Comparison of ENCODE assay signal across 8 mouse cellular contexts in the genomic region with DNA sequence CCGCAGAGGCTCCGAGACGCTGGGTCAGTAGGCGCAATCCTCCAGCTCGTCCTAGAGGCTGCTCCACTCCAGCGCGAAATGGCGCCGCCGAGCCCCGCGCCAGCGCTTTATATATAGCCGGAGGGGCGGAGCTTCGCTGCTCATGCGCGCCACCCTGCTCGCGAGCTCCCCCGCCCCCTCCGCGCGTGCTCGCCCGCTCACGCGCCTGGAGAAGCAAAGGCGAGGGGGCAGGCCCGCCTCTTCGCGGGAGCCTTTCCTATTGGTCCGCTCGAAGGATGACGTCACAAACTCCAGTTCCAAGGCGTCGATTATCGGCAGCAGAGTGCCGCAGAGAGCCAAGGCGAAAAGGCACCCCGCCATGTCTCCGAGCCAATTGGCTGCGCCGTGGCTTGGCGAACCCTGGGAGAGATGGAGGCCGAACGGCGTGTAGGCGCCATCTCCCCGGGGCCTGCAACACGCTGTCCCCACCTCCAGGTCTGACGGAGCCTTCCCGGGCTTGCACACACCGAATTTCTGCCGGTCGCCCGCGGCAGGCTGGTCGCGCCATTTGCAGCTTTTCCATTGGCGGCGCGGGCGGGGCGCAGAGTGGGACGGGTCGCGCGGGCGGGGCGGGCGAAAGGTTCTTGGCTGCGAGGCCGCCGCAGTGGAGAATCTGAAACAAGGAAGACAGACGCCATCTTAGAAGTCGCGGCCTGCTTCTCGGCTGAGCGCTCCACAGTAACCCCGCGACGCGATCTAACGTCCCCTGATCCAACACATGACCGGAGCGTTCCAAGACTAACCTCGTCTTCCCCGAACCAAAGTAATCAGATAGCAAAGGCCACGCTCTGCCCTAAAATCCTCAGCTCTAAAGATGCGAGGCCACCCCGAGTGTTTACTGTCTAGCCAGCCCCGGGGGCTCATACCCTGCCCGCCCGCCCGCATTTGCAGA. TPM values are rescaled to one million over a fixed set of nuclear protein-coding genes. Genes with fewer than 3 reads are reported as not detected.
DNase-seq lines count a peak whose midpoint lies in the region; ATAC-seq lines count a peak whose summit lies in the region.

A gene (plus strand): TSS at position 293 of the 931 bp plus-strand sequence.

- no peaks in the 10 kb centered on the region for H3K9me3 ChIP-seq in heart, embryonic 13.5 days
- no peaks in the 10 kb centered on the region for H3K9me3 ChIP-seq in liver, embryonic 12.5 days (replicated peaks)
- H3K9me3 ChIP-seq in stomach, embryonic 15.5 days: no peaks in the 10 kb centered on the region

- peak within 1 kb of the TSS; percentile 100 for H3K9ac ChIP-seq in heart, embryonic 13.5 days
- peak within 1 kb of the TSS; percentile 99 for H3K9ac ChIP-seq in liver, embryonic 12.5 days
- H3K9ac ChIP-seq in stomach, embryonic 15.5 days: peak within 1 kb of the TSS; percentile 89

- H3K4me1 ChIP-seq in brown adipose tissue, adult 24 weeks (ENCODE audit: control insufficient read depth, insufficient read depth, insufficient read length, low read length): peaks cover 5% of the 10 kb centered on the region
- peaks cover 40% of the 10 kb centered on the region for H3K4me1 ChIP-seq in heart, embryonic 13.5 days
- peaks cover 66% of the 10 kb centered on the region for H3K4me1 ChIP-seq in liver, embryonic 12.5 days
- H3K4me1 ChIP-seq in stomach, embryonic 15.5 days: peaks cover 32% of the 10 kb centered on the region

- no peaks in the 10 kb centered on the region for H3K27me3 ChIP-seq in heart, embryonic 13.5 days (replicated peaks)
- no peaks in the 10 kb centered on the region for H3K27me3 ChIP-seq in liver, embryonic 12.5 days (replicated peaks)
- no peaks in the 10 kb centered on the region for H3K27me3 ChIP-seq in stomach, embryonic 15.5 days (replicated peaks)

- WGBS in heart, embryonic 13.5 days: under 1% methylated on average over 96 of the region's 96 CpGs
- under 1% methylated on average over 96 of the region's 96 CpGs for WGBS in liver, embryonic 12.5 days (ENCODE audit: insufficient replicate concordance)
- under 1% methylated on average over 96 of the region's 96 CpGs for WGBS in stomach, embryonic 15.5 days

- H3K36me3 ChIP-seq in heart, embryonic 13.5 days: peaks cover 47% of the 10 kb centered on the region
- peaks cover 46% of the 10 kb centered on the region for H3K36me3 ChIP-seq in liver, embryonic 12.5 days
- H3K36me3 ChIP-seq in stomach, embryonic 15.5 days: peaks cover 31% of the 10 kb centered on the region

- H3K4me2 ChIP-seq in heart, embryonic 13.5 days: peak within 1 kb of the TSS; percentile 100
- peak within 1 kb of the TSS; percentile 95 for H3K4me2 ChIP-seq in liver, embryonic 12.5 days
- H3K4me2 ChIP-seq in stomach, embryonic 15.5 days: peak within 1 kb of the TSS; percentile 79

- ATAC-seq in heart, embryonic 13.5 days (ENCODE audit: extremely low read depth, insufficient number of reproducible peaks, low FRiP score, low TSS enrichment): peak; percentile 52
- peak; percentile 77 for ATAC-seq in liver, embryonic 12.5 days
- peak; percentile 77 for ATAC-seq in stomach, embryonic 15.5 days (ENCODE audit: insufficient read depth, low FRiP score, low read depth)

- H3K4me3 ChIP-seq in brown adipose tissue, adult 24 weeks (ENCODE audit: insufficient read depth, low read depth, low read length): peak within 1 kb of the TSS; percentile 98
- peak within 1 kb of the TSS; percentile 99 for H3K4me3 ChIP-seq in heart, embryonic 13.5 days
- H3K4me3 ChIP-seq in liver, embryonic 12.5 days: peak within 1 kb of the TSS; percentile 100
- H3K4me3 ChIP-seq in stomach, embryonic 15.5 days (replicated peaks): peak within 1 kb of the TSS; percentile 80

- peak; percentile 99 for DNase-seq in CD4-positive, CD25-positive, alpha-beta regulatory T cell, adult 2 months (ENCODE audit: low read depth, low spot score)
- DNase-seq in fat pad, adult 2 months (ENCODE audit: extremely low read depth, low read depth, low spot score): peak; percentile 93
- DNase-seq in kidney, postnatal 10 days: peak; percentile 99
- peak; percentile 97 to 98 for DNase-seq in natural killer cell, adult 2 months (ENCODE audit: low spot score in 2 of 2)

- peak within 1 kb of the TSS; percentile 99 for H3K27ac ChIP-seq in brown adipose tissue, adult 24 weeks (replicated peaks; ENCODE audit: low read depth, low read length)
- peak within 1 kb of the TSS; percentile 100 for H3K27ac ChIP-seq in heart, embryonic 13.5 days (replicated peaks)
- H3K27ac ChIP-seq in liver, embryonic 12.5 days: peak within 1 kb of the TSS; percentile 99
- peak within 1 kb of the TSS; percentile 100 for H3K27ac ChIP-seq in stomach, embryonic 15.5 days

RNA-seq across cellular contexts. Expression of the gene that starts here (rescaled TPM):
- 6.9 and 10.5 TPM in 2 replicates for polyA plus RNA-seq in brown adipose tissue, adult 24 weeks (2012; ENCODE audit: insufficient read depth, insufficient read length, missing spikeins)
- polyA plus RNA-seq in heart, embryonic 13.5 days (2015; fragmentation: Nextera tagmentation; extraction: Ambion mirVana): 6.0 TPM in 2 replicates
- polyA plus RNA-seq in liver, embryonic 12.5 days (2016; fragmentation: Nextera tagmentation; extraction: Ambion mirVana): 3.1 and 4.3 TPM in 2 replicates
- 10.8 and 12.1 TPM in 2 replicates for polyA plus RNA-seq in stomach, embryonic 15.5 days (2015; fragmentation: Nextera tagmentation; extraction: Ambion mirVana)

Comparison
In these comparisons a context has a peak if more than half of its experiments do, and no peak if none do; other contexts are left out.
1. Peak in every context shown above with its lines: DNase-seq, ATAC-seq, H3K4me3 ChIP-seq and H3K27ac ChIP-seq.